Mouse (Mus musculus) neutrophil, adult 5-6 weeks (primary cell): ENCODE results near the gene Lama2. TPM values are rescaled to one million over a fixed set of nuclear protein-coding genes. Genes with fewer than 3 reads are reported as not detected.

ENCODE experiments used
- ATAC-seq: fragments of 151-379, 151-347 bp; 2 replicates; pipeline ENCODE4 v1.8.0; 2017; ENCODE audit warnings: mild to moderate bottlenecking, moderate TSS enrichment; ENCODE audit not compliant: insufficient number of reproducible peaks, poor library complexity, low FRiP score, severe bottlenecking; ENCODE audit errors: extremely low read depth
- total RNA-seq: library from RNA; stranded (forward); fragments of 200-1000 nt; gene quantifications from 2 replicates; pipeline ENCODE4 v1.2.3, GENCODE M21; 2017

Lama2 gene
- total RNA-seq, 1 experiment from 2014 or later: not detected

GRCm38 (mm10) chr10:27222639-27223315 is 396.8 kb downstream of the Lama2 start:
- ATAC-seq: no peak

DNA sequence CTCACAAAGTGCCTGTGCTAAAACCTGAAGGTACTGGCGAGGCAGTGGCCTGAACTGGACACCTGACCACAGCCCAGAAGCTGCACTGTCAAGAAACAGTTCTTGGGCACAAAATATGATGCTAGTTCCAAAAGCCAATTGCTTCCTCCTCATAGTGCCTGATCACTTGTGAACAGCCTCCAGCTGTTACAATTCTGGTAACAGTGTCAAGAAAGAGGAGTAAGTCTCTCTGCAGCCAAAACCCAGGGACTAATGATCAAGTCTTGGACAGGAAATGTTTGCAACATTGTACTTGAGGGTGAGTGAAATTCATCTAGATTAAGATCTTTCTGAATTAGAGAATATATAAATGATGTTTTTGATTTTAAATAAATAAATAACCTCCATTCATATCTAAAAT is 399.9 kb downstream of the Lama2 start:
- ATAC-seq: no peak

GRCm38 (mm10) chr10:27207320-27207719 is 412.2 kb downstream of the Lama2 start:
- no peak for ATAC-seq

DNA sequence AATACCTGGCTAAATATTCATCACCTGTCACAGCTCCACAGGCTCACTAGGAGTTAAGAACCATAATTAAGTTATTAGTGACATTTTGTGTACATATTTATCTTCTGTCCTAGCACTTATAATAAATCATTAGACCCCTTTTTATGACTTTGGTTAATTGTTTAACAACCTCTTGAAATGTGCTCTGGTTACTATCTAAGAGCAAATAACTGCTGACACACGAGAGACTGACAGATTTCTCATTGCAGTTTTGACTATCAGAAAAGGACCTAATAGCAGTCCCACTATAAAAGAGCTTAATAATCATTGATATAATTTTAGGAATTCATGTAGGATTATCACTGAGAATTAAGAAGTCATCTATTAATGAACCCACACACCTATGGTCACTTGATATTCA is 421.1 kb downstream of the Lama2 start:
- ATAC-seq: no peak

DNA sequence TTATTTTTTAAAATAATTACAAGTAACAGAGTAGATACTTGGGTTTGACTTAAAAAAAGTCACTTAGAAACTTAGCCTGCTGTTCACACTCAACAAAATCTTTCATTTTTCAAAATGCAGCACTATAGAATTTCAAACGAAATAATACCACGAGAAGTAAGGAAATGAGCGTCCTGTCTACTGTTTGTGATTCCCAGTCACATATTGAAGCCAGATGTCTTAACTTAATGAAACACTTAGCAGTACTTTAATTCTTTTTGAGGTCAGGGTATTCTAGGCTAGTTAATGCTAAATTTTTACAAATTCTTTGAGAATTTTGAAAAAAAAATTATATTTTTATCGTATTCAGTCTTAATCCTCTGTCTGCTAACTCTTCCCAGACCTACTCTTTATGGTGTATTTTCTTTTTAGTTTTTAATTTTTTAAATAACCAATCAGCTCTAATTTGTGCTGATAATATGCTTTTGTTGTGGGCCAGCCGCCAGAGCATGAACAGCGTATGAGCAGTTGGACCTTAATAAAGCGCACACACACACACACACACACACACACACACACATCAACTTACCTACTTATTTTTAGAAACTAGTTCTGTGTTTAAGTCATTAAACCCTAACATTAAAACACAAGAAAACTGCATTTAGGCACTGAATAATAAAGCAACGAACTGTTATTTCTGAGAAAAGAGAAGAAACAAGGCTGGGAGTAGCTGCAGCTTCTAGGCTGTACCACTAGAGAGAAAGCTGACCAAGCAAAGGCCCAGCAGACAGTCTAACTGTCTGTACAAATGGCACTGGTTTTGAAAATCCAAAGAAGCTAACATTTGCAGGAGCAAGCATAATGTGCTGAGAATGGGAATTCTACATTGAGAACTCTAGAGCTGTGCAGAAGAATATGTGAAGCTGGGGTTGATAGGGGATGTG is 425.3 kb downstream of the Lama2 start:
- no peak for ATAC-seq

- no peak for ATAC-seq
Measured at GRCm38 (mm10) chr10:27188630-27189365, 430.8 kb downstream of the Lama2 start.

GRCm38 (mm10) chr10:27184185-27184584 is 435.4 kb downstream of the Lama2 start:
- ATAC-seq: no peak

GRCm38 (mm10) chr10:27174271-27174670 is 445.3 kb downstream of the Lama2 start:
- ATAC-seq: no peak

DNA sequence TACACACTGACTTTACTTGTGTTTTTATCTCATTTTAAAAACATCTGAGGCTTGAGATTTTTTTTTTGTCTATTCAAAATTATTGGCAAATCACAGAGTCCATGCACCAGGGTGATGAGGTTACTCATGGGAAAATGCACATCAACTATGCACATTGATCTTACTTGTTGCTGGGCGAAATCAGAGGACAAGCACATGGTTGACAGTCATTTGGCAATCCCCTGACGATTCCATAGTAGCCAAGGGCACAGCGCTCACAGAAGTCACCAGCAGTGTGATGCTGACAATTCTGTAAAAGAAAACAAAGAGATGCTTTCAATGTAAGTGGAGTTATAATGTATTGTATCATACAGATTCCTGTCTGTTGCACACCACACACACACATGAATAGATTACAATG is 454.8 kb downstream of the Lama2 start:
- no peak for ATAC-seq

DNA sequence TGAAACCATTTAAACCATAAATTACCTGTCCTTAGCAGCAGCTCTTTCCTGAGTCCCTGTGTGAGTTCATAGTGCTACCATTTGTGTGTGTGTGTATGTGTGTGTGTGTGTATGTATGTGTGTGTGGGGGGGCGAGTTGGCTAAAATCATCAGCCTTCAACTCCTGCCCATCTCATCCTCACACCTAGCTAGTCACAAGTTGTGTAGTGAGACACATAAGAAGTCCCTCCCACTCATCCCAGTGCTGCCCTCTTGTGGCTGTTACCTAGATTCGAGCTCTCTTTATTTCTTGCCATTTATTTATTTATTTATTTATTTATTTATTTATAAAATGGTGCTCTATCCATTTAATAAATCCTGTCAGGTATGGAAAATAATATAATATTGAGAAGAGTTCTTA is 457.2 kb downstream of the Lama2 start:
- ATAC-seq: no peak

DNA sequence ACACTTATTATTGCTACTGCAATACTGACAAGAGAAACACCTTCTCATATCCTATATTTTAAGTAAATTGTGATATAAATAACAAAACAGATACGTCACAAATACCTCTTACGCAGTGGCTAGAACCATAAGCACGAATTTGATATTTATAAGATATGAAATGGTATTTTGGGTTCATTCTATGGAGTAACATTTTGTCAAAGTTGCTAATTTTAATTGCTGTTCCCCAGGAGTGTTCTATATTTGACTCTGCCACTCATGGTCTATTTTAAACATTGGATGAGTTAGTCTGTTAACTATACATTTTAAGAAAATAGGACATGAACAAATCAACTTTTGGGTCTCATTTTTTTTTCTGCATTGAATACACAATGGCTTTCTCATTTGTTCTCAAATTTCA is 469.3 kb downstream of the Lama2 start:
- no peak for ATAC-seq

GRCm38 (mm10) chr10:27140422-27140821 is 479.1 kb downstream of the Lama2 start:
- ATAC-seq: no peak

DNA sequence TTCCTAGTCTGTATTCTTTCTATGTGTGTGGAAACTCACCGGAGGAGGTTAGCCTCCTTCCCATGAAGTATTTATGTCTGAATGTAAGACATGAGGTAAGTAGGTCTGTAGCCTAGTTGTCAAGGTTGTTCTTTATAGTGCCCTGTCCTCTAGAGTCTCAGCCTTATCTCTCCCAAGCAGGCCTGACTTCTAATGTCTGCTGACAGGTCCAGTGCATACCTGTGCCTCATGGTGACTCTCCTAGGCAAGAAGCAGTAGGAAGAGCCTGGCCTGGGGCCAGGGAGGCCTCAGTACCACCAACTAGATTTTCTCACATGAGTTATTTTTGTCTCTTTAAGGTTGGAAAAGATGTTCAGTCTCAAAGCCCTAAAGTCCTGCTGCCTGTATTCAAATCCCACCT is 483.8 kb downstream of the Lama2 start:
- no peak for ATAC-seq

DNA sequence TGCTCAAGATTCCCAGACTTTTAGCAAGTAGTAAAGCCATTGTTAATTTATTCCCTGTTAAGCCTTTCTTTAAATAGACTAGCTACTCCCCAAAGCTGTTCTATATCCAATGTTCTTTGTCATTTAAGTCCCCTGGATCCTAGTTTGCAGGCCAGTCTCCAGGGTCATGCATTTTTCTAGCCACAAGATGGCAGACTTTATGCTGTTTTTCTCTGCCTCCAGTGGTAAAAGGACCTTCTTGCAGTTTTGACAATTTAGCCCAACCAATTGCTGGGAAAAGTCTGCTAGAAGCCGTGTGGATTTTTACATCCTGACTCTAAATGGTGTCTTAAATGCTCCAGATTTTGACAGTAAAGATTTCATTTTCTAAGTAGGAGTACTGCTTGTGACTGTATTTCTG is 486.4 kb downstream of the Lama2 start:
- no peak for ATAC-seq

DNA sequence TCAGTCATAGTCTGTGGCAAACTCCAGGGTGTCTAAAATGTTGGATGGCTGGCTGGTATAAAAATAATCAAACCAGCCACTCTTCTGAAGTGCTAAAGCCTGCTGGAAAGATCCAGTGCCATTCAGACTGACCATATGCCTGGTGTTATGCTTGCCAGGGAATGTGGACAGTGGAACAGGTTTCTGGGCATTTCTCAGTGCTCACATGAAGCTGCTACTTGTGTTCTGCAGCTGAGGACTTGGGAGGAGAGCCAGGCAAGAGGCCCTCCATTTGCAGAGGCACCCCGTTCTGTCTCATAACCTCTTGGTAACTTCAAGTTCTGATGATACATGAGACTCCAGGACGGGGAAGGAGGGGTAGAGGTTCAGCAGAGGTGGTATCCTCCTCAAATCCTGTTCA is 492.1 kb downstream of the Lama2 start:
- ATAC-seq: no peak

- no peak for ATAC-seq
Measured at GRCm38 (mm10) chr10:27123763-27124162, 495.8 kb downstream of the Lama2 start.

DNA sequence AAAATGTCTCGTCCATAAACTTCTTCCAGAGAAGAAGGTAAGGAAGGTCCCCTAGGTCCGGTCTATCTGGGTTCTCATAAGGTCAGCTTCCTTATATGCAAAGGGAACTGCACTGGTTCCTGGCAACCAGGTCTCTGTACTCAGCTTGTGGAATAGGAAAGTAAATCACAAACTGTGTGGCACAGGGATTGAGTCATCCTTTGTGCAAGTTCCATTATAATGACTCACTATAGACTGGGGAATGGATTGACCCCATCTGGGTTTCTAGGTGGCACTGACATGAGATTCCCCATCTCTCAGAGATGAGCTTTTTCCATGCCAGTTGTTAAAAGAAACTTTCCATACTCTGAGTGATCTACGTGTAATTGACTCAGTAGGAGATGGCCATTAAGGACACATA is 501.7 kb downstream of the Lama2 start:
- ATAC-seq: no peak

DNA sequence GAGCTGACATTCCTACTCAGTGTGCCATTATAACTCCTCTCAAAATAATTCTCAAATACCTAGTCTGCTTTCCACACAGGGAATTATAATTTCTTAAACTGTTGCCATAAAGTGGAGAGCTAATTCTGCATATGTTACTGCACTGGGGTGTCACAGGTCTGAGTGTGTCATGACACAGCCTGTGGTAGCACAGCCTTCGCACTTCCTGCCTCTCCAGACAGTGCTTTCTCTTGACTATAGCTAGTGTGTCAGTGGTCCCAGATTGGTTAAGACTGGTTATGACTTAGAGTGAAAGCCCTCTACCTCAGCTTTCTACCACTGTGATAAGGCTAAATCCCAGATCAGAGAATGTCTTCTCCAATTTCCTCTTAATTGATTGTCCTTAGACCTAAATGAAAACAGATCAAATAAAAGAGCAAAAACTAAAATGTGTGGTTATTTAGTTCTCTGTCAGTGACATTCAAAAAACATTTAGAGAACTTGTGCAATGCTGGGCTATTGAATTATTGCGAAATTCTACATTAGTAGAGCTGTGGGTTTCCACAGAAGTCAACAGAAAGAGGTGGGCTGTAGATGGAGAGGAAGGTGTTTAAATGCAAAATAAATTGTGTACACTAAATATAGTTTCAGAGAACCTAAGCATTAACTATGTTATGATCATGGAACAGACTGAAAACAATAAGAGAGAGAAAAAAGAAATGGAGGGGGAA is 502.5 kb downstream of the Lama2 start:
- ATAC-seq: no peak

DNA sequence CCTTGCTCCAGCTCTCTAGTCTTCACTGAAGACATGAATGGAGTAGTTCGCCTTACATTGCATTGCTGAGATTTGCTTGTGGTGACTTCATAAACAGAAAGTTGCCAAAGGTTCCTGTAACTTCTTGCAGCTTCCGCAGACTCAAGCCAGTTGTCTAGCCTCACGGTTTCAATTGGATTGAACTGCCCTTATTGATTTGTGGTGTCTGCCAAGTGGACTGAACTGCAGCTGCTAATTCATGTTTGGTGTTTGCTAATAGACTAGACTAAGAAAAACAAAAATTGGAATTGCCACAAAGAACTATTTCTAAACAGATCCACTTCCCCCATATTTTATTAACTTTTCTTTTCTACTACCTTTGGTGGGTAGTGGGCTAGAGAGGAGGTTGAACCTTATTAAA is 505.4 kb downstream of the Lama2 start:
- ATAC-seq: no peak
